Mouse (Mus musculus) layer of hippocampus, postnatal 25 days (tissue): ENCODE measurements around the gene Zfp947. TPM values are rescaled to one million over a fixed set of nuclear protein-coding genes. Genes with fewer than 3 reads are reported as not detected.
"Not testable (repeated sequence)": the region's sequence is repeated elsewhere in the genome, so short reads cannot be mapped to it uniquely, and the experiment has no call there.

Experiments used
- DNase-seq, 2 experiments: peaks; one replicate each; pipeline ENCODE4 v3.0.0; 2022; ENCODE audit warnings: mixed read lengths in 2 of 2, low spot score in 1 of 2; ENCODE audit errors: extremely low spot score in 1 of 2
- total RNA-seq, 2 experiments: library from RNA; stranded (reverse); gene quantifications; 2 replicates each; pipeline ENCODE4 v1.2.3; 2021

Gene Zfp947
- total RNA-seq = under 1 TPM; 0.79 to 0.82 TPM

- DNase-seq = peak; percentile 3 to 8
Measured at GRCm38 (mm10) chr17:22165722-22166294, at the start of gene Zfp947. TSS of gene Zfp947 (minus strand) at chr17:22166190.

GRCm38 (mm10) chr17:22165304-22165703, 686 bp downstream of the Zfp947 start:
- not testable (repeated sequence) for DNase-seq

GRCm38 (mm10) chr17:22153951-22154350, 12.0 kb downstream of the Zfp947 start:
- DNase-seq = not testable (repeated sequence)

GRCm38 (mm10) chr17:22118770-22119169, 47.2 kb downstream of the Zfp947 start:
- no peak for DNase-seq

Other genes starting within 250 kb of the Zfp947 start
- 10 to 100 TPM; 15.2 to 18.0 TPM for gene Zfp942, start 203.7 kb downstream of the Zfp947 start, total RNA-seq
- gene Zfp943, start 203.6 kb downstream of the Zfp947 start, total RNA-seq = 10 to 100 TPM; 18.5 to 21.9 TPM
- 1 to 10 TPM; 4.7 to 5.5 TPM for gene Zfp994, start 59.4 kb upstream of the Zfp947 start, total RNA-seq
- gene CT030661.1, start 148.6 kb upstream of the Zfp947 start, total RNA-seq = 10 to 100 TPM; 10.2 to 11.4 TPM
- 1 to 10 TPM; 9.1 to 9.8 TPM for gene Zfp944, start 195.2 kb upstream of the Zfp947 start, total RNA-seq
- 10 to 100 TPM in 1 of 2 experiments, 1 to 10 TPM in 1; 9.9 to 10.6 TPM for gene Zfp758, start 195.3 kb upstream of the Zfp947 start, total RNA-seq